Mouse (Mus musculus) cerebellum, postnatal 36 days (tissue): Measurements from ENCODE around the gene Ablim1.

Experiments used
- DNase-seq, 2 experiments: peaks; one replicate each; pipeline ENCODE4 v3.0.0; 2021 to 2022; ENCODE audit warnings: mixed read lengths in 2 of 2

Gene Ablim1

DNA sequence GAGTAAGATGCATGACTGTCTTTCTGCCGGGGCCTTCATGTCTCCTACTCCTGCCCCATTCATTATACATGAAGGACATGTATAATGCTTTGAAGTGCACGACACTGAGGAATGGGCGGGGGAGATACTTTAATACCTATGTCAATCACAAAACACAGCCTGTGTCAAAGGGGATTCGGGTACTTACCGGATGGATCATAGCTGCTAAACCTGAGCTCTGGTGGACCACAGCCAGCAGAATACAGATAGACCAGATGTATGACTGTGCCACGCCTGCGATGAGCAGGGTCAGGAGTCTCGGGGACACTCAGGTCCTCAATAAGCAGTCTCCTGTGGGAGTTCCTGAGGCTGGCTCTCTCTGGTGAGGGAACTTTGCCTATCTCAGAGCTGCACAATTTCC lies 99.2 kb downstream of the Ablim1 start:
- DNase-seq: peak in 1 of 2 experiments; percentile 25

DNA sequence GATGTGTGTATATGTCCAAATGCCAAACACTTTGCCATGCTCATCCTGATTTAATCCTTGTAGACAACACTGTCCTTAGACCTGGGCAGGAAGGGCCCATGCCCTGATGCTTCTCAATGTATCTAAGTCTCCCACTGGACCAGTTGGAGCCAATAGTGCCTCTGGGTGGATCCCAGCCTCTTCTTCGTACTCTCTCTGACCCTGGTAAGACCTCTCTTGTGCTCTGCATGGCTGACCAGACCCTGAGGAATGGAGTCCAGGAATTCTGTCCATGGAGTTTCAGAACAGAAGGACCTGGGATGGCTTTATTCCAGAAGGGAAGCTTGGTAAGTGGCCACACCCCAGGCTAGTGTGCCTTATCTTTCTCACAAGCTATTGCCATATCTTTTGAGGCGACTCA lies 102.3 kb downstream of the Ablim1 start:
- DNase-seq: no peak

DNA sequence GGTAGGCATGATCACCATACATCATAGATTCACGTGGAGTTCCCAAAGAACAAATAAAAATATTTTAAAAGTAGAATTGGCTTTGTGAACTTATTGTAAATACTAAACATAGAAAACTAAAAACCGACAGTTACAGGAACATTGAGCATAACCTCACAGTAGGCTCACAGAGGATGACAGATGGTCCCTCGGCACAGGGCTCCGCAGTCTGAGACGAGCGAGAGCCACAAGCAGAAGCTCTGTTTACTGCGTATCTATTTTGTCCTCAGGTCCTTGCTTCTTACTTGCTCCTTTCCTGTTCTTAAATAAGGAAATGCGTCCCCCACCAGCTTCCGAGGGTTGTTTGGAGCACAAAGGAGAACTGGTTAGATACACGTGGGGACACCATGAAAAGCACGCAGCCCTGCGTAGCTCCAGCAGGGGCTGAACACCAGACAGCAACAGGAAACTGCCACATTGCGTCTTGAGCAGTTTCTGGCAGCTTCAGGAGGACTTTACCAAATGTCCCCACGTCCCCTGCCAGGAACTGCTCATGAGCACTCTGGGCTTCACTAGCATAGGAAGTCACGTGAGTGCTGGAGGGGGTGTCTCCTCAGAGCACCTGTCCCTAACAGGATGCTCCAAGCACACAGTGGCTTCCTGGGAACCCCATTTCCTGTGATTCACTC lies 103.1 kb downstream of the Ablim1 start:
- DNase-seq: peak; percentile 93 to 94

DNA sequence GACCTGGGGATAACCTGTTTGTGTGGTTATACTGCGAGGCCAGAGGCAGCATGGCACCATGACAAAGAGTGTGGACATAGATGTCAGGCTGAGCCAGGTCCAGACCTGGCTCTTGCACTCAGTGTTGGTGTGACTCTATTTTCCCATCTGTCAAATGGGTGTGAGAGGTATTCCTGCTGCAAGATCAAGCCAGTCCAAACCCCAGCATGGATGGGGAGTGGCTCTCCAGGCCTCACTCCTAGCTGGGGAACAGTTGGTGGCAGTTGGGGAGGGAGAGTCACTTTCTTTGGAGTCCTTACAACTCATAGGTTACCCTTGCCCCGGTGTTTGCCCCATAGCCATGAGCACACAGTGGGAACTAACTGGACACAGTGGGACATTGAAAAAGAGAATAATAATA lies 103.8 kb downstream of the Ablim1 start:
- no peak for DNase-seq

DNA sequence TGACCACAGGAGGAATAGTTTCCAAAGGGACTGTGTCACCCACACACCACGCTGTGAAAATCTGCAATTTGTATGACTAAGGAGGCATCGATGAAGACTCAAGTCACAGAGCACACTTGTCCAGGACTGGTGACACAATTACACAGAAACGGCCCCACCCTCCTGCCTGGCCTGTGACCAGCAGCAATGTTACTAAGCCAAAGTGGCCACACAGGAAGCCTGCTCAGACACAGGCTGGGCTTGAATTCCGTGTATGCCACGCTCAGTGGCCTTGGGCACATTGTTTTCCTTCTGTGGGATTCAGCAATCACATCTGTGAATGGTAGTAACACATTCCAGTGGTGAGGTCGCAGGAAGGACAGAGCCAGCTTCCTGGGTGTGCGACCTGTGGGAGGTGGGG lies 110.6 kb downstream of the Ablim1 start:
- peak; percentile 54 to 55 for DNase-seq

DNA sequence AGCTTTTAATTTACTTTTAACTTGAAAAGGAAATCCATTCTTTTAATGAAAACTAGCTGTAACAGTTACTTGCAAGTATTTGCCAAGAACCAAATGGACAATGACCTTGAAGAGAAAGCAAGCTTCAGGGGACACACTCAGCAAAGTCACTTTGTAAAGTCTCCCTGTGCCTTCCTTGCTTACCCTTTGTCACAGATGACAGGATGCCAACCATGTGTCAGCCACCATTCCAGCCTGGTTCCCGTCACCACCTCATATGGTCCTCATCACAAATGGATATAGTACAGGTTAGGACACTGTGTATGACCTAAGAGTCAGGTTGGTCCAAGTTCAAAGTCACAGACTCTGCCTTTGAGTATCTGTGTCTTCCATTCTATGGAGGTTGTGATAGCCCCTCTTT lies 112.2 kb downstream of the Ablim1 start:
- DNase-seq: no peak

DNA sequence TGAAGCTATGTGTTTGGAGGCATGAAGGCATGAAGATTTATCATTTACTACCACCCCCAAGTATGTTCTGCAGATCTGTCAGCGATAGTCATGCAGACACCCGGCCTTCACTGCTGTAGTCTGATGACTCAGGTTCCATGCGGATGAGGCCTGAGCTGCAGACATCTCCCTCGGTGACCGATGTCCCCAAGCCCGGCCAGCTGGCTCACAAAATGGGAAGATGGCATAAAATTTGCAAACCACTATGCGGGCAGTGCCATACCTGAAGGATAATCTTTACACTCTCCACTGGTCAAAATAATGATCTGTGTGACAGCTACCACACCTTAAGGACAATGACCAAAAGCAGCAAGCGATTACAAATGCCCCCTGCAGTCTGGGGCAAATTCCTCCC lies 113.6 kb downstream of the Ablim1 start:
- peak; percentile 59 to 68 for DNase-seq

DNA sequence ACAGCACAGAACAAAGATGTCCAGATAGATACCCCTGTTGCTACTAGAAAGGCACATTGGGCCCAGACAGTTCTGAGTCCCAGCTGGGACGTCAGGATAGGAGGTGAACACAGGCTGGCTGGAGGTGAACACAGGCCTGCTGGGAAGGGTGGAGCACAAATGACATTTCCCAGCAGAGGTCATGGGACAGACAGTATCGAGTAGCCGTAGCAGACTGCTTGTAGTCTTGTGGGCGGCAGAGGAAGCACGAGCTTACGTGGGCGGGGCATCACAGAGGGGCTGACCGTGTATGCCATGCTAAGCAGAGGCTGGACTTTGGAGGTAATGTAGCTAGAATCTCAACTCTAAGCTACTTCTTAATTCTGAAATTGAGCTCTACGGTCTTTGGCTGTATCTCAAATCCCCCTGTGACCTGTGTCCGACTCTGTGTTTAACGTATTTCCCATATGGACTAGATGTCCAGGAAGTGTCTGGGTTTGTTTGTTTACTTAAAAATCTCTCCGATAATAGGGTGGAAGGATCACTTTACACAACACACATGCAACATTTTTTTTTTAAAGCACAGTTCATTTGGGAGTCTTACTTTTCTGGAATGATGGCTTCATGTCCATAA lies 114.1 kb downstream of the Ablim1 start:
- no peak for DNase-seq

DNA sequence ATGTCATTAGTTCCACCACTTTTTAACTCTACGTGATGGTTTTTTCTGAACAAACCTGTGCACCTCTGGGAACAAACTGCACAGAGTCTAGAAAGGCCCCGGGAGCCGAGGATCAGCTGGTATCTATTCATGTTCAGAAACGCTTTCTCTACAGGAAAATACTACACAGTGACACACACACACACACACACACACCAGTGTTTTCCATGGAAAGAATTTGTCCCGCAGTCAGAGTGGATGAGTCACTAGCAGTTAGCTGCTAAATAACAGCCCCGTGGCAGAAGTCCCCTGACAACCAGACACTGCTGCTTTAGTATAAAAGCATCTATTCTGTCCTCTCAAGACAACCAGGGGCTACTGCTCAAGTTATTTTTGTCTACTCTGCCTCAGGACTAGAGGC lies 115.4 kb downstream of the Ablim1 start:
- no peak for DNase-seq

DNA sequence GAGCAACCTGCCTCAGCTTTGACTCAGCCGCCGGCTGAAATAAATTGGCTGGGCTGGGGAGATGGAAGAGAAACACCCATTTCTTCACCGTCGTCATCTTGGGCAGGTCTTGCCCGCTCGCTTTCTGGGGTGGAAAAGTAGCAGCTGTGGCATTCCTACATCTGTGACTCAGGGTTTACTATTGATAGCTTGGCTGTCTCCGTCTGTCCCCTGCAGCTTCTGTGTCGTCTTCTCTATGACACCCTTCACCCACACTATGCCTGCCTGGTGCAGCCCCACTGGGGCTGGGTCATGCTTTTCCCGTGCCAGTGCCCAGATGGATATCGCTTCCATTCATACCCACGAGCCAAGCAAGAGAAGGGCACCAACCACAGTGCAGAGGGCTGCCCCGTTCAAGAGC lies 116.2 kb downstream of the Ablim1 start:
- peak; percentile 47 to 60 for DNase-seq

DNA sequence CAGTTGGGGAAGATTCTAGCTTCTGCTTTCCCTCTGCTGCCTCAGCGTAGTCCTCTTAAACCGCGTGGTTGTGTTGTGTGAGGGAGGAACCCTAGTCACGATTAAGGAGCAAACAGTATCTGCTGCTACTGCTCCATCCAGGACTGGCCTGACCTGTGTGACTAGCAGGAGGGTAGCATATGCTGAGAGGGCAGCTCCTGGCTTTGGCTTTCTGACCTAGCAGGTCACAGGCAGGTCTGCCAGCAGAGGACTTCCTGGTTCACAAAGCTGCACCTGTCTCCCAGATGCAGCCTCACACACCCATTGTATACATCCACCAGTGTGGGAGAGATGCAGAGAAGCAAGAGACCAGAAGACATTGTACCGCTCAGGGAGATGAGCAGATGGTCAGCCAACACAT lies 116.7 kb downstream of the Ablim1 start:
- DNase-seq: peak in 1 of 2 experiments; percentile 59

DNA sequence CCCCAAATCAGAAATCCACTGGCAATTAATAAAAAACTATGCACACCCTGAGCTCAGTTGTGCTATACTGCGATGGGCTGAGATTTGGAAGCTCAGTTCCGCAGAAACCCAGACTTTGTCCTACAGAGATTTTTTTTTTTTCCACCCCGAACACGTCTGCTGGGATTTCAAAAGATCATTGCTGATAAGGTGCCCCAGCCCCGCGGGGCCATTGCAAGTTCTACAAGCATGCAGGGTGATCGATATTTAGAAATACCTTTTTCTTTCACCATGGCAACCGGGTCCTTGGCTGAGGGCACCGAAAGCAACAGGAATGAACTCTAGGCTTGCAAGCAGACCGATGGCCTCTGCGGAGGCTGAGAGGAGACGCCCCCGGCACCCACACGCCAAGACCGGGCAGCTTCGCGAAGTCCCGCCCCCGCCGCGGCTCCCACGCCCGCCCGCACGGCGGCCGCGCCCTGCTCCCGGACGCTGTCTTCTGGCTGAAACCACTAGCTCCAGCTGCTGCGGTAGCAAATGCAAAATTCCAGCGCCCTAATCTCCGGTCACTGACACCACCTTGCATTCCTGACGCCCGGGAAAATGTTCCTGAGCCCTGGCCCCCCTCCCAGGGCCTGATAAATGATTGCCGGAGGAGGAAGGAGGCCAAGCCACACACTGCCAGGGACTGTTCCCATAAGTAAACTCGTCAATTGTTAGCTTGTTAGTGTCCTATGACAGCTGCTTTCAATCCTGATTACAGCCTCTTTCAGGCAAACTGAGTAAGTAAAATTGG lies 117.5 kb downstream of the Ablim1 start:
- peak; percentile 74 for DNase-seq

DNA sequence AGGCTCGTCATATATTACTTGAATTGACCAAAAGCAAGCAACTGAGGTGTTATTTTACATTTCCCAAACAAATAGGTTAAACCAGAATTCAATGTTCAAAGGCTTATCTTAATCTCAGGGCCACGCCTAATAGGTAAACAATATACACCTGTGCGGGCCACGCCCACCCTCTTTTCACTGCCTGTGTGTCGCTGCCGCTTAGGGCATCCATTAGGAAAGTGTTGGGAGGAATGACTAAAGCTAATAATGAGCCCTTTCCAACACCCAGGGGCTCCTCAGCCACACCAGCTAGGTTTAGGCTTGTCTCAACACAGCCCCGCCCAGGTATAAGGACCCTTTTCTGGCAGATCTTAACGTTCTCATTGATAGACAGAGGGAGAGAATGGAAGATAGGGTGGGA lies 118.1 kb downstream of the Ablim1 start:
- DNase-seq: no peak

DNA sequence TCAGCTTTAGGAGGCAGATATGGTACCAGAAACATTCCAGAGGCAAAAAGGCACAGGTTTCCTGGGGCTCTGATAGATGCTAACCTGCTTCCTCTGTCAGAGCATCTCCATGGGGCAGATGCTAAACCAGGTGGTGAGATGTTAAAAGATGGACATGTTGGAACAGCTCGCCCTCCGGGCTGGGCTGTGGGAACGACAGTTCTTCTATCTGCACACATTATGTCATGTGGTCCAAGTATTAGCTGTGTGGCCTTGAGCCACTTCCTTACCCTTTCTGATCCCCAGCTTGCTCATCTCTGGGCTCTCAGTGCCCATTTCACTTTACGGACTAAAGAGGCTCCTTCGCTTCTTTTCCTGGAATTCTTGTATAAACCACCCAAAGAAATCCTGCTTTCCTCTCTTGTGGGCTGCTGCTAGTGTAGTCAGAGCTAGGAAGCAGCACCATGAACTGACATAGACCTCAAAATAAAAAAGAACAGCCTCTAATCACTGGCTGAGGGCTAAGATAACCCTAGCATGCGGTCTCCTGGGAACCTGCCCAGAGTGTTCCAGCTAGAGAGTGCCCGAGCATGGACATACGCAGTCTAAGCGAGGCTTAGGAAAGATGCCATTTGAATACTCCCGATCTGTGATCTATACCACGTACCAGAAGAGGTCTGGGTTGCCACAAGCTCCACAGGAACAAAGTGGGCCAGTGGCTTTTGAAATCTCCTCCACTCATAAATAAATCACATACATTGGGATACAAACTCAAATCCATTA lies 119.4 kb downstream of the Ablim1 start:
- peak; percentile 50 to 61 for DNase-seq

DNA sequence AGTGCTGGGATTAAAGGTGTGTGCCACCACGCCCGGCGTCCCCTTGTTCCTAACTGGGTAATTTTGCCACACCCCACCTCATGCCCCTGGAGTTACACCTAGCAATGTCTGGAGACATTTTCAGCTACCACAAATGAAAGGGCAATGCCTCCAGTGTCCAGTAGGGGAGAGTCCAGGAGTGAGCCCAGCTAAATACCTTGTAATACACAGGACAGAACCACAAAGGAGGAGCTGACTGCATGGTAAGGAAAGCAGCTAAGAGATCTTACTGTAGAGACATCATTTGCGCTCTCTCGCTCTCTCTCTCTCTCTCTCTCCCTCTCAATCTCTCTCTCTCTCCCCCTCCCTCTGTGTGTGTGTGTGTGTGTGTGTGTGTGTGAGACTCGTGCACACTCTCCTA lies 120.8 kb downstream of the Ablim1 start:
- peak; percentile 69 to 81 for DNase-seq

DNA sequence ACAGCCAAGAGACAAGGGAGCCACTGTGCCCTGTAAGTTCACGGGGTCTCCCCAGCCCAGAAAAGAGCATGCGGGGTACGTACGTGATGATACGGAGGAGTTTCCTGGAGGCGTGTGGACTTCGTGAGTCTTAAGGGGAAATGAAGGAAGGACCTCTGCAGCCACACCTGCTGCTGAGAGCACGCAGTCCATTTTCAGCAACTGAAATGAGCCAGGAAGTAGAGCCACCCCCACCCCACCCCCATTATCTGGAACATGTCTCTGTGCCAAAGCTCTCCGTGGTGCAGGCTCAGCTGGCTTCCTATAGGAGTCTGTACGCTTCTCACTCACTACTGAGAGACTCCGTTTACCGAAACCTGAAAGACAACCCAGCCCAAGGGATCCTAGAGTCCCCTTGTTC lies 121.3 kb downstream of the Ablim1 start:
- DNase-seq: no peak

DNA sequence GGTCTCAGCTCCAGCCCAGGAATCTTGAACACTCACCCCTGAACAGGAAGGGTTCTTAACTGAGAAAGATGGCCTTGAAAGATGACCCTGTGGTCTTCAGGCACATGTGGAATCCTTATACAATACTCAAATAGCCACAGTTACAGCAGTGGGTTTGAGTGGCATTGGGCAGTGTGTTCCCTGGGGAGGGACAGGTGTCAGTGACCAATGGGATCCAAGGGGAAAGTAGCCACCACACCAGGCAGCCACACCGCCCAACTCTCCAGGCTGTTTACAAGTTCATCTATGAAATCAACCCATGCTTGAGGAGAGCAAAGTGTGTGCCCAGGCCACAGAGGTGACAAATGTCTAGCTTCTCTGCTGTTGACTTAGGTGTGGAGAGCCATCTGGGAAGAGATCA lies 123.6 kb downstream of the Ablim1 start:
- DNase-seq: no peak

DNA sequence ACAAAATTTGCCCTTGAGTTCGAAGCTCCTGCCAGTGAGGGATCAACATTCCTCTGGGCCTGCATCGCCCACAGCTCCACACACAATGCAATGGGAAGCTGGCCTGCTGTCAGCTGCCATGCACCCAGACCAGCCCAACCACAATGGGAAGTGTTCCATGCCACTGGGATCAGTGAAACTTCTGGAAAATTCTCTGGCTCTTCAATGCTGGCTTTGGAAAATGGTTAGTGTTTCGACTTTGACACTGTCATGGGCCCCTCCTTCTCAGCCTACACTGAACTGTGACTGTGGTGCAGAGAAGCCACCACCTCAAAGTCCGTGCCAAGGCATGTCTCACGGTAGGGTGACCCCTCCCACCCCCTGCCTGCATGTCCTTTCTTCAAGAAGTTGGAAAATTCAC lies 125.3 kb downstream of the Ablim1 start:
- DNase-seq: no peak

DNA sequence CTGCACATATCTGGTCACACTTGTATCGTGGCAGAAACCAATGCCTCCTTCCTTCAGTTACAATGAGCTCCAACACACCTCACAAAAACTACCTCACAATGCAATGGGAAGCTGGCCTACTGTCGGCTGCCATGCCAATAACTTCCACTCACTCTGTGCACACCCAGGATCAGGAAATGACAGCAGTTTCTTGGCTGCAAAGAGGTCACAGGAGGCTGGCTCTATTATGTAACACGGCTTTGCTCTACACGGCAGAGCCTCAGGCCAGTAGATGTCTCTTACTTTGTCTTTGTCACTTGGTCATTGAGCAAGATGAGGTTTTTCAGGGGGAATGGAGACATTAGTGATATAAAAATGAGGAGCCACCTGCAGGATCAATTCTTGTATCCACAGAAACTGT lies 126.2 kb downstream of the Ablim1 start:
- DNase-seq: peak in 1 of 2 experiments; percentile 38

DNA sequence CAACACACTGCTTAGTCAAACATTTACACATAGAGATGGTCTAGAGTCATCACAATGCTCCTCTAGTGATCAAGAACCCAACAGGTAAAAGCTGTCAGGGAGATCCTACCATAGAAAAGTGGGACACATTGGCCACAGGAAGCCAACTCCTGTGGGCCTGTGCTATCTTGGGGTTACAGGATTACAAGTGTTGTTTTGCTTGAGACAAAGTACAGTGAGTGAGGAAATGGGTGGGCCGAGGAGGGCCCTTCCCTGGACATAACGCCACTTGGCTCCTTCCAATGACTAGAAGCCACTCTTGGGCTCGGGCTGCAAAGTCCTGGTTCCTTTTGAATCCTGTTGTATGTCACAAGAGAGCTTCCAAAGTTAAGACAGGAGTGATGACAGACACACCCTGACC lies 129.7 kb downstream of the Ablim1 start:
- DNase-seq: no peak

DNA sequence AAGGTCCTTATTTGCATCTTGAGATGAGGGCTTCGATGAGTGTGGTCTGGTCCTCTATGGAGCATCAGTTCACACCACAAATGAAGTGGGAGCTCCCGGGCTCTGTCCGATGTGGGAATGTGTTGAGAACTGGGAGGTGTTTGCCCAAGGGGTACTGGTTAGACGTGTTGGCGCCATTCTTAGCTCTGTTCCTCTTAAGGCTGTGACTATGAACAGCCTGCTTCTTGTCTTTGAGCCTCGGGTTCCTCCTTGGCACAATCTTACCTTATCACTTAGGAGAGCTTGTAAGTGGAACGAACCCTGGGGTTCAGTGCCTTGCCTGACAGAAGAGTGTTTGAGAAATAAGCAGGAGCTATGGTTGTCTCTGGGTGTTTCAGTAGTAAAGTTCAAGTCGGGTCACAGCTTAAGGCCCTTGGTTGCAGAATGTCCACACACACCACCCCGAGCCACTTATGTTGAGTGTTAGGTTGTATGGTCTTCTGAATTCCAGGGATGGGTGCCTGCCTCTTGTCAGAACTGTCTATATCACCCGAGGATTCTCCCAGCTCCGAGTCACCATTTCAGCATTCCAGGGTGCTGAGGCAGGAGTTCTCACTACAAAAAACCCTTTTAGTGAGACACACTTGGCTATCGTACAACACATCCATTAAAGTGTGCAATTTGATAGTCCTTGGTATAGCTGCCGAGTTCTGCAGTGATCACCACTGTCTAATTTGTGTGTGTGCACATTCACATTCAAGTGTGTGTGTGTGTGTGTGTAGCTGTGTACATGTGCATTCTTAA lies 131.6 kb downstream of the Ablim1 start:
- DNase-seq: no peak

DNA sequence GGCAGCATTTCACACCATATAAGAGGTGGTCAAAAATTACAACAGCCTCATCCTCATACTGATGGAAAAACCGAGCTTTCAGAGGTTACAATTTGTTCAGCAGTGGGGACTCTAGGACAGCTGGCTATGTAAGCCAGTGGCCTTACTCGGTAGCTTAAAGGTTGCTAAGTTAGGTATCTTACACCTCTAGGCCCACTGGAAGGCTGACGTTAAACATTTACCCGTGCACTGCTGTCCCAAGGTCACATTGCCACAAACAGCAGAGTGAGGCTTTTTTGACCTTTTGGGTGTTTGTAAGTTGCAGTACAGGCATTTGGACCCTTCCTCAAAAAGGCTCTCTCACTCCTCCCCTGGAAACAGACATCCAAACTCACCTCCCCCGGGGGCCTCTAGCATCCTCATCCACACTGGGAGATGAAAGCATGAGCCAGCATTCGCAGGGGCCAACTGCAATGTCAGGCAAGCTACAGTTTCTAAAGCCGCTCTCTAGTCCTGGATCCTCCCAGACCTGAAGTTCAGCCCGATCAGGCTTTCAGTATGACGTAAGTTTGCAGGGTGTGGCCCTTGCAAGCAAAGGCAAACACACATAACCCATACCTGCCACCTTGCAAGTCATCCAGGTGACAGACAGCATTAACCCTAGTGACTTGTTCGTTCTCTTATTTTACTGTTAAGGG lies 132.7 kb downstream of the Ablim1 start:
- no peak for DNase-seq
